Mouse (Mus musculus) cerebellum, postnatal 14 days (tissue): ENCODE measurements around the gene Olfr1418.
"Not testable (repeated sequence)": the region's sequence is repeated elsewhere in the genome, so short reads cannot be mapped to it uniquely, and the experiment has no call there.

Source experiments
- DNase-seq, 2 experiments: peaks; one replicate each; pipeline ENCODE4 v3.0.0; 2021; ENCODE audit warnings: mixed read lengths in 2 of 2

The Olfr1418 gene

GRCm38 (mm10) chr19:11860966-11861365 lies at the start of gene Olfr1418:
Gene Olfr1418 (minus strand): TSS chr19:11861066.
- no peak for DNase-seq

- no peak for DNase-seq
Observed at GRCm38 (mm10) chr19:11886265-11886664, 25.4 kb upstream of the Olfr1418 start, which contains the start of gene Olfr1420. Gene Olfr1420 (plus strand): TSS chr19:11886565.

- DNase-seq = not testable (repeated sequence)
Observed at GRCm38 (mm10) chr19:11878404-11878803, 17.5 kb upstream of the Olfr1418 start.

- no peak for DNase-seq
Observed at GRCm38 (mm10) chr19:11875006-11875405, 14.1 kb upstream of the Olfr1418 start, which contains the start of gene Olfr1419. Gene Olfr1419 (minus strand): TSS chr19:11875106.

- DNase-seq = no peak
Observed at GRCm38 (mm10) chr19:11867837-11868236, 7.0 kb upstream of the Olfr1418 start.

GRCm38 (mm10) chr19:11856506-11856905 lies 4.4 kb downstream of the Olfr1418 start:
- DNase-seq = no peak

GRCm38 (mm10) chr19:11854821-11855220 lies 6.0 kb downstream of the Olfr1418 start:
- DNase-seq = no peak

DNA sequence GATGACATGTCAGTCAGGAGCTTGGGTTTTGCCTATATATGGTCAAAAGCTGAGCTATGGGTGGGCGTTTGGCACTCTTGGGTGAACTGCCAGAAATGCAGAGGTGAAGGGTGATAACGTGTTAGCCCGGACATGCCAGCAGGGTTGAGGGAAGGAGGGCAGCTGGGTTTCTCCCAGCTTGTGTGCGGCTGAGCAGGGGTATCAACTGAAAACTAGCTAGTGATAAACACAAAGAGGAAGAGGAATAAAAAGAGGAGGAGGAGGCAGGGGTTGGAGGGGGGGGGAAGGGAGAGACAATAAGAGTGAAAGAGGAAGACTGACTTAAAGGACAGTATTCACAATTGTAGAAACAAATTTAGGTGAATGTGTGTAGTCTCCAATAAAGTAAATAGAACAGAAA lies 8.2 kb downstream of the Olfr1418 start:
- no peak for DNase-seq

- DNase-seq = peak in 1 of 2 experiments; percentile 2
Observed at GRCm38 (mm10) chr19:11846333-11846732, 14.5 kb downstream of the Olfr1418 start.

- DNase-seq = no peak
Observed at GRCm38 (mm10) chr19:11839119-11839518, 21.7 kb downstream of the Olfr1418 start, which contains the start of gene Olfr1417. Gene Olfr1417 (minus strand): TSS chr19:11839219.

DNA sequence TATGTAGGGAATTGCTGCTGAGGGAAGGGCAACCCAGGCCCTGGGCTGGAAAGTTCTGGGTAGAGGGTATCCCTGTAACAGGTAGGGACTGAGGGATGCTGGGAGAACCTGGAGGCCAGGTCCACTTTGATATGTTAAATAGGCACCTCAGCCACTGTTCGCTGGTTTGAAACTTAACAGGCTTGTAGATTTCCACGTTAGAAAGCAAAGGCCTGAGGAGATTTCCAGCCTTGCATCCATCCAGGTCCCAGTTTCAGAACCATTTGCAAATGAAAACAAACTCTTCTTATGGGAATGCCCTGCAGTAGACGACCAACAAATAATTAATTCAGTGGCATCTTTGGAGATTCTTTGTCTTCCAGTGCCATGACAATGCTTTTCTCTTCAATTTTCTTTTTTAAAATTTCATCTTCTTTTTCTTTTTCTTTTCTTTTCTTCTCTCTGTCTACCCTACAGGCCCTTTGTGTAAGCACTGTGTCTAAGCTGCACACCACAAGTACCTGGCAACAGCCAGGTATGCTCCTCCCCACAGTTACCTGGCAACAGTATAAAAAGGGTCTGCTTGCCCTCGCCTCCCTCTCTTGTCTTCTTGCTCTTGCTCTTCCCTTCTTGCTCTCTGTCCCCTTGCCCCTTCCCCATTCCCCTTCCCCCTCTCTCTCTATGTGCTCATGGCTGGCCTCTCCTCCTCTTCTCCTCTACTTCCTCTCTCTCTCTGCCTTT lies 37.4 kb downstream of the Olfr1418 start:
- DNase-seq = no peak

DNA sequence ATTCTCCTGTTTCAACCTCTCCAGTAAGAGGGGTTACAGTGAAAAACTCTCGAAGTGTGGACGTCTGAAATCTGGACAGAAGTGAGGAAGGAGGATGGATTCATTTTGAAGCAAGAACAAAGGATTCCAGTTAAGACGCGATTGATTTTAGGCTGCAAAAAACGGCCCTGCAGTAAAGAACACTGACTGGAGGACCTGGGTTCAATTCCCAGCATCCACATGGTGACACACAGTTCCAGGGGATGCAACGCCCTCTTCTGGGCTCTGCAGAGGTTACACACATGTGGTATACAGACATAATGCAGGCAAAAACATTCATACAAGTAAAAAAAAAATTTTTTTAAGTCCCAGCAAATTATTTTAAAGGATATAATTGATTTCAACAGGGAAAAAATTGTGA lies 40.7 kb downstream of the Olfr1418 start:
- DNase-seq = peak; percentile 10 to 30

DNA sequence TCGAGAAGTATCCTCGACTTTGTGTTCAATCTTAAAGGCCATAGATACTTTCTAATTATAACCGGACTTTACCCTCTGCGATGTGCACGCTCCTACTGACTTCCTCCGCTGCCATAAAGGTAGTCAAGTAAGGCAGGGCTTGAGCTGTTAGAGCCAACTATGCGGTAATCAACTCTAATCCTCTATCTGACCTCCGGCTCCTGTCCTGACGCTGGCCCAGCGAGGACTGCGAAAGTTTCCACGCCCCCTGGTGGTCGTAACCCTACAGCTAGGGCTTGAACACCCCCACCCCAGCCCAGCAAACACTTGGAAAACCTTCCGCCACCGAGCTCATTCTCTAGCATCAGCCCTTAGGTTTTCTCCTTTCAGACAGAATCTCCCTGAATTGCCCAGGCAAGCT lies 41.1 kb downstream of the Olfr1418 start:
- DNase-seq = peak; percentile 86 to 91

DNA sequence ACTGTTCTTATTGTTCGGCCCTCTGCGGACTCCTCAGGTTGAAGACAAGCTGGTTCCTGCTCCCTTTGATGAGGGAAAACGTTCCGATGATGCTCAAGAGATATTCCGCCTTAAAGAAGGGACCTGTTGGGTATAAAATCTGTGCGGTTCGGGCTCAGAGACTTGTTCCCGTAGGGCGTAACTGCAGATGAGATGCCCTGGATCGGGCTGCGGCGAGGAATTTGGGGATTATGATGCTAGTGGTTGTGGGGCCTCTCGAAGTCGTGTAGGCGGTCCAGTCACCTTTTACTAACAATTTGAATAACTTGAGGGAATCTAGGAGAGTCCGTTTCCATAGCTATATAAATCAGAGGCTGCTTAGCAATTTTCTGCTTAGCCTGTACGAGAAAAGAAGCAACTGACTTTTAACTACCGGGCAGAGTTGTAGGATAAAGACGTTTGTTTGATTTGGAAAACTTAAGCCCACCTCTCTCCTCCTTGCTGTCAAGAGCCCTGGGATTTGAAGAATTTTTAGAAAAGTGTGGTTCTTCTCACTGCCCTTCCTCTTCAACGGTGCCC lies 41.6 kb downstream of the Olfr1418 start, which contains the start of gene Stx3:
Stx3 (minus strand) TSS at position 261 of the 558 bp plus-strand sequence.
- peak in 1 of 2 experiments; percentile 33 for DNase-seq

GRCm38 (mm10) chr19:11818199-11819142 lies 42.4 kb downstream of the Olfr1418 start:
- DNase-seq = peak; percentile 75 to 82

DNA sequence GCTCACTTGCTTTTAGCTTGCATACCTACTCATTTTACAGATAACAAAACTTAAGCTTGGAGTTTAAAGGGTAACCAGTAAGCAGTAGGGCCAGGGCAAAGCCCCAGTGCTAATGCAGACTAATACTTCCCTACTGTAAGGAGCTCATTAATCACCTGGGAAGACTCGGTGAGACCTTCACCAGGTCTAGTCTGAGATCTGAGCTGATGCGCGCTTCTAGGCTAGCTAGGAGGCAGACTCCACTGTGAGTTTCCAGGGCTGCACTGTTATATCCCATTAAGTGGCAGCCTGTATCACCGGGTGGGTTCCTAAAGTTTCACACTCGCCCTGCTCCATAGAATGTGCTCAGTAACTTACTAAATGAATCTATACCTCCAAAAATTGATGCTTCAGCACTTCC lies 43.3 kb downstream of the Olfr1418 start:
- peak in 1 of 2 experiments; percentile 3 for DNase-seq

DNA sequence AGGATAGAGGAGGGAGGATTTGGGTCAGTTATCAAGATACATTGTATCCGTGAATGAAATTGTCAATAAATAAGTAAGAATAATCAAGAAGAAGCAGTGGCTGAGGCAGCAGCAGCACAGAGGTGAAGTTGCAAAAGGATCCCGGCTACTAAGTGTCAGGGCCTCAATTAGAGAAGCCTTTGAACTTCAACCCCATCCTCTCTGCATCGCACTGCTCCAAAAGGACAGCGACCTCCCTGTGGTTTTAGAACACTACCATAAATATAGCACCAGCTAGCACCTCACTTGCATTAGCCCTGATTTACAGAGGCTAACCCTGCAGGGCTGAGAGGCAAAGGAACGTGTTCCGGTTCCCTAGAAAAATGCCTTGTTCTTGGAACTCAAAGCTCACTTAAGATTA lies 44.2 kb downstream of the Olfr1418 start:
- no peak for DNase-seq

- no peak for DNase-seq
Observed at GRCm38 (mm10) chr19:11814742-11815333, 46.0 kb downstream of the Olfr1418 start.

GRCm38 (mm10) chr19:11813649-11814048 lies 47.2 kb downstream of the Olfr1418 start:
- DNase-seq = no peak

- no peak for DNase-seq
Observed at GRCm38 (mm10) chr19:11813136-11813535, 47.7 kb downstream of the Olfr1418 start.

GRCm38 (mm10) chr19:11811688-11812365 lies 49.0 kb downstream of the Olfr1418 start:
- no peak for DNase-seq

- DNase-seq = no peak
Observed at GRCm38 (mm10) chr19:11810856-11811255, 50.0 kb downstream of the Olfr1418 start.
